Mouse (Mus musculus): ENCODE measurements around the gene Cdh24. TPM values are rescaled to one million over a fixed set of nuclear protein-coding genes. Genes with fewer than 3 reads are reported as not detected.

Gene Cdh24
- total RNA-seq, 2 experiments from 2014 or later, result 2.7 to 3.1 TPM

GRCm38 (mm10) chr14:54603686-54604085, 37.5 kb downstream of the Cdh24 start:
- DNase-seq, result no peak

GRCm38 (mm10) chr14:54603038-54603654, 38.0 kb downstream of the Cdh24 start:
- peak; percentile 97 for DNase-seq

- DNase-seq, result no peak
These were observed 38.6 kb downstream of the Cdh24 start for GRCm38 (mm10) chr14:54602613-54603012.

- no peak for DNase-seq
These were observed 39.6 kb downstream of the Cdh24 start for GRCm38 (mm10) chr14:54601601-54602000.

- no peak for DNase-seq
These were observed 44.1 kb downstream of the Cdh24 start for GRCm38 (mm10) chr14:54597084-54597483.

GRCm38 (mm10) chr14:54594631-54595414, 46.3 kb downstream of the Cdh24 start:
- DNase-seq, result no peak

GRCm38 (mm10) chr14:54594055-54594454, 47.1 kb downstream of the Cdh24 start:
- no peak for DNase-seq

GRCm38 (mm10) chr14:54592319-54592934, 48.7 kb downstream of the Cdh24 start:
- peak; percentile 76 for DNase-seq

GRCm38 (mm10) chr14:54591056-54591455, 50.1 kb downstream of the Cdh24 start:
- no peak for DNase-seq

GRCm38 (mm10) chr14:54583681-54584338, 57.4 kb downstream of the Cdh24 start:
- DNase-seq, result peak; percentile 83

- no peak for DNase-seq
These were observed 58.6 kb downstream of the Cdh24 start for GRCm38 (mm10) chr14:54582536-54582935.

Small RNA genes lying within 50 kb of the gene (microRNA-seq; reads per million reads assigned to microRNA genes)
- gene Mir686, result 0 reads per million in 2 experiments
- 0 reads per million in 2 experiments for gene Mir6948

Other genes with a start within 250 kb of the Cdh24 start
- gene Slc7a7, start 223.6 kb downstream of the Cdh24 start, total RNA-seq (2021), result 1 to 10 TPM; 5.2 to 7.8 TPM
- 100 to 1,000 TPM; 185 to 194 TPM for gene Mrpl52, start 214.5 kb downstream of the Cdh24 start, total RNA-seq (2021)
- gene Mmp14, start 209.8 kb downstream of the Cdh24 start, total RNA-seq (2021), result 100 to 1,000 TPM; 129 to 131 TPM
- gene Lrp10, start 177.2 kb downstream of the Cdh24 start, total RNA-seq (2021), result 10 to 100 TPM; 81.3 to 81.5 TPM
- gene Rem2, start 165.3 kb downstream of the Cdh24 start, total RNA-seq (2021), result under 1 TPM; 0.14 to 0.23 TPM
- 10 to 100 TPM; 36.2 to 36.5 TPM for gene Prmt5, start 123.8 kb downstream of the Cdh24 start, total RNA-seq (2021)
- gene Haus4, start 86.7 kb downstream of the Cdh24 start, total RNA-seq (2021), result 10 to 100 TPM; 30.6 to 32.7 TPM
- gene Ajuba, start 63.8 kb downstream of the Cdh24 start, total RNA-seq (2021), result 10 to 100 TPM; 19.4 to 20.3 TPM
- gene 4931414P19Rik, start 35.4 kb downstream of the Cdh24 start, total RNA-seq (2021), result 1 to 10 TPM; 4.9 to 6.6 TPM
- gene Psmb5, start 23.3 kb downstream of the Cdh24 start, total RNA-seq (2021), result 100 to 1,000 TPM; 192 to 198 TPM
- gene Psmb11, start 19.9 kb downstream of the Cdh24 start, total RNA-seq (2021), result not detected
- gene Gm17606, start 412 bp downstream of the Cdh24 start, total RNA-seq (2021), result not detected
- 10 to 100 TPM; 19.3 to 20.9 TPM for gene 1700123O20Rik, start 44.9 kb upstream of the Cdh24 start, total RNA-seq (2021)
- 100 to 1,000 TPM; 119 to 129 TPM for gene Acin1, start 45.6 kb upstream of the Cdh24 start, total RNA-seq (2021)
- under 1 TPM; 0.14 to 0.16 TPM for gene Gm29776, start 57.5 kb upstream of the Cdh24 start, total RNA-seq (2021)
- not detected for gene Cebpe, start 70.8 kb upstream of the Cdh24 start, total RNA-seq (2021)
- gene Slc7a8, start 140.6 kb upstream of the Cdh24 start, total RNA-seq (2021), result 1 to 10 TPM; 1.9 to 2.0 TPM
- gene Rnf212b, start 172.8 kb upstream of the Cdh24 start, total RNA-seq (2021), result not detected
- gene Homez, start 229.6 kb upstream of the Cdh24 start, total RNA-seq (2021), result 1 to 10 TPM; 7.7 to 8.9 TPM
- 1 to 10 TPM; 6.4 to 7.6 TPM for gene Ppp1r3e, start 236.2 kb upstream of the Cdh24 start, total RNA-seq (2021)
- 10 to 100 TPM; 37.5 to 39.2 TPM for gene Bcl2l2, start 242.0 kb upstream of the Cdh24 start, total RNA-seq (2021)
- gene Gm20521, start 242.1 kb upstream of the Cdh24 start, total RNA-seq (2021), result 1 to 10 TPM; 3.0 to 3.9 TPM

Measured in heart, postnatal 4 days (tissue).